Mouse (Mus musculus) embryonic facial prominence, embryonic 11.5 days (tissue): ENCODE measurements around the gene Gm18596. TPM values are rescaled to one million over a fixed set of nuclear protein-coding genes. Genes with fewer than 3 reads are reported as not detected.
"Not testable (repeated sequence)": the region's sequence is repeated elsewhere in the genome, so short reads cannot be mapped to it uniquely, and the experiment has no call there.

Experiments
- ATAC-seq: fragments of 200-750 bp; cut with Nextera tagmentation; replicated peaks from 2 replicates; pipeline ENCODE4 v1.8.0; 2017; ENCODE audit warnings: low read depth; ENCODE audit not compliant: insufficient number of reproducible peaks, low FRiP score, low TSS enrichment
- DNase-seq: peaks from one replicate; pipeline ENCODE4 v3.0.0-alpha.2; 2015; ENCODE audit warnings: low spot score
- H3K27ac ChIP-seq: fragments of 300-500 bp; sonication (generic); replicated peaks from 2 replicates; pipeline ENCODE4 v1.5.1; 2014; ENCODE audit warnings: mild to moderate bottlenecking, low read depth, low read length, control low read depth
- H3K27me3 ChIP-seq: fragments of 300-500 bp; sonication (generic); 2 replicates; pipeline ENCODE4 v1.6.1; 2014; ENCODE audit warnings: mild to moderate bottlenecking, low read length, moderate library complexity, mixed read lengths; ENCODE audit not compliant: control insufficient read depth, insufficient read depth
- H3K36me3 ChIP-seq: fragments of 300-500 bp; sonication (generic); replicated peaks from 2 replicates; pipeline ENCODE4 v1.6.1; 2014; ENCODE audit warnings: low read depth, mild to moderate bottlenecking, low read length, moderate library complexity, mixed read lengths; ENCODE audit not compliant: control insufficient read depth, insufficient read depth
- H3K4me1 ChIP-seq: fragments of 300-500 bp; sonication (generic); 2 replicates; pipeline ENCODE4 v1.6.1; 2014; ENCODE audit warnings: low read length, mixed read lengths; ENCODE audit not compliant: control insufficient read depth, insufficient read depth
- H3K4me2 ChIP-seq: fragments of 300-500 bp; sonication (generic); 2 replicates; pipeline ENCODE4 v1.6.1; 2014; ENCODE audit warnings: low read depth, mild to moderate bottlenecking, control low read depth, low read length, moderate library complexity
- H3K4me3 ChIP-seq: fragments of 300-500 bp; sonication (generic); 2 replicates; pipeline ENCODE4 v1.5.1; 2014; ENCODE audit warnings: low read depth, low read length, control low read depth
- H3K9ac ChIP-seq: fragments of 300-500 bp; sonication (generic); replicated peaks from 2 replicates; pipeline ENCODE4 v1.6.1; 2014; ENCODE audit warnings: mild to moderate bottlenecking, control low read depth, low read length
- H3K9me3 ChIP-seq: fragments of 300-500 bp; sonication (generic); replicated peaks from 2 replicates; pipeline ENCODE4 v1.6.1; 2016; ENCODE audit warnings: mild to moderate bottlenecking, low read length, inconsistent platforms, mixed read lengths; ENCODE audit not compliant: control insufficient read depth
- WGBS: fragments of 180-500 bp; shearing (Covaris S2); extraction: QIAGEN DNeasy Blood & Tissue Kit; methylation state at CpG from one replicate; pipeline ENCODE4 v1.1.7; 2014; 5-methylcytosine and 5-hydroxymethylcytosine counted together
- polyA plus RNA-seq: library from polyadenylated mRNA; unstranded; fragments of >200 nt; fragmentation: Nextera tagmentation; extraction: Ambion mirVana; gene quantifications from 2 replicates; pipeline ENCODE4 v1.2.1, GENCODE M21; 2014

The Gm18596 gene
- polyA plus RNA-seq, 1 experiment from 2014 or later, result not detected

DNA sequence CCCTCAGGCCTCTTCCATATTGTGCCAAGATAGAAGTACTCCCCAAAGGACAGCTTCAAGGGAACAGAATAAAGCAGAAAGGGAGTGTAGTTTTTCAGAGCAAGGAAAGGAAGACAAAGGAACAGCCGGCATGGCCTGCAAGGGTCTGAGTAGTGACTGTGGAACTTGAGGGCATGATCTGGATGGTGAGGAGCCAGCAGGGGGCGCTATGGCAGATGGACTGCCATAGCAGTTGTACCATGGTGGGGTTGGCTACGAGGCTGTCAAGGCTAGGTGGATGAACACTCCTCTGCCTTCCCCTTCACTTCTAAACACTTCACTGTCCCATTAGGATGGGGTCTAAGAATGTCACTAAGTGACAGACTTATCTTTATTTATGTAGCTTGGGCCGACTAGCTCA, 13.2 kb downstream of the Gm18596 start:
- Histone ChIP-seq H3K4me1 (no peaks in the 10 kb centered on the region), H3K27me3 (no peaks in the 10 kb centered on the region), H3K9ac (no peak overlapping the region), H3K9me3 (no peaks in the 10 kb centered on the region), H3K4me2 (no peak overlapping the region), H3K36me3 (no peaks in the 10 kb centered on the region), H3K27ac (no peak overlapping the region), H3K4me3 (no peak overlapping the region)
- DNase-seq, result no peak
- 60% methylated on average over 4 of the region's 4 CpGs for WGBS
- ATAC-seq, result no peak

DNA sequence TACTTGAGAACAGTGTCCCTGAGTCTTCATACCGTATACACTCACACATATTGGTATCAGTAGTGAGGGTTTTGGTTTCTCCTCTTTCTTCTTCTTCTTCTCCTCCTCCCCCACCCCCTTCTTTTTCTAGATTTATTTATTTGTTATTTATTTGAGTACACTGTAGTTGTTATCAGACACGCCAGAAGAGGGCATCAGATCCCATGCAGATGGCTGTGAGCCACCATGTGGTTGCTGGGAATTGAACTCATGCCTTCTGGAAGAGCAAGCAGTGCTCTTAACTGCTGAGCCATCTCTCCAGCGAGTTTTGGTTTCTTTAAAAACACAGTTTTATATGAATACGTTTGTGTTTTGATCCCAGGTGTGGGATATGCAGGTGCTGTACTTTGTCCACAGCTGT, 14.2 kb downstream of the Gm18596 start:
- Histone ChIP-seq H3K4me2 (no peak overlapping the region), H3K27me3 (no peaks in the 10 kb centered on the region), H3K36me3 (no peaks in the 10 kb centered on the region), H3K9ac (no peak overlapping the region), H3K4me1 (no peaks in the 10 kb centered on the region), H3K27ac (no peak overlapping the region), H3K4me3 (no peak overlapping the region), H3K9me3 (no peaks in the 10 kb centered on the region)
- ATAC-seq, result no peak
- WGBS, result 59% methylated on average over 4 of the region's 4 CpGs
- DNase-seq, result no peak

DNA sequence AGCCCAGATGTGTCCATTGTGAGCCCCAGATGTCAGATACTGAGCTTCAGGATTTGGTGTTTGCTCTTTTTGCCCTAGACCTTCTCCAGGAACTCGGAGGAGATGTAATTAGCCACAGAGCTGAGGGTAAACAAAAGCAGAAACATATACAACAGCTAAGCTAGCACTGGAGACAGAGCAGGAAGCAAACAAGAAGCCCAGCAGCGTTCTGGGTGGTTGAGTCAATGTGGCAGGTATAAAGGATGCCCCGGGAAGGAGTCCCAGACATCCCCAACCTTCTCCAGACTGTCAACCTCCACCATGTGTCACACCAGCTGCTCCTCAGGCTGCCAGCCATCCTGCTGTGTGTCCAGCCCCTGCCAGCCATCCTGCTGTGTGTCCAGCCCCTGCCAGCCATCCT, 16.3 kb downstream of the Gm18596 start, which contains the start of gene Gm10100:
Gene Gm10100 (plus strand): TSS at position 301 of the 400 bp plus-strand sequence.
- ATAC-seq (no peak), DNase-seq (no peak)
- H3K4me2 ChIP-seq, result no peak within 1 kb of the TSS
- H3K9me3 ChIP-seq, result no peaks in the 10 kb centered on the region
- H3K9ac ChIP-seq, result no peak within 1 kb of the TSS
- no peak within 1 kb of the TSS for H3K27ac ChIP-seq
- 39% methylated on average over 3 of the region's 3 CpGs for WGBS
- no peaks in the 10 kb centered on the region for H3K27me3 ChIP-seq
- no peaks in the 10 kb centered on the region for H3K4me1 ChIP-seq
- H3K36me3 ChIP-seq, result no peaks in the 10 kb centered on the region
- no peak within 1 kb of the TSS for H3K4me3 ChIP-seq

DNA sequence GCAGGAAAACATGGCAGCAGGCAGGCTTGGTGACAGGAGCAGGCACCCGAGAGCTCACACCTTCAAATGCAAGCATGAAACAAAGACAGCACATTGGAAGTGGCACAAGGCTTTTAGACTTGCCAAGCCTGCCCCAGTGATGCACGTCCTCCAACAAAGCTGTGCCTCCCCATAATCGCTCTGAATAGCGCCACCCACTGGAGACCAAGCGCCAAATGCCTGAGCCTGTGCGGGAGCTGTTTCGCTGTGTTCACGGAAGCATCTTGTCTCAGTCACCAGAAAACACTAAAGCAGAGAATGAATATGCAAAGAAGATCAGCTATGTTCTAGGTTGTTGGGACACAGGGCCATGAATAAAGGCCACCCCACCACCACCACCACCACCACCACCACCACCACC, 17.6 kb downstream of the Gm18596 start:
- no peak overlapping the region for H3K4me3 ChIP-seq
- DNase-seq (no peak), ATAC-seq (no peak)
- no peak overlapping the region for H3K27ac ChIP-seq
- no peak overlapping the region for H3K9ac ChIP-seq
- no peaks in the 10 kb centered on the region for H3K9me3 ChIP-seq
- H3K4me1 ChIP-seq, result no peaks in the 10 kb centered on the region
- 76% methylated on average over 8 of the region's 8 CpGs for WGBS
- H3K27me3 ChIP-seq, result no peaks in the 10 kb centered on the region
- no peaks in the 10 kb centered on the region for H3K36me3 ChIP-seq
- no peak overlapping the region for H3K4me2 ChIP-seq

DNA sequence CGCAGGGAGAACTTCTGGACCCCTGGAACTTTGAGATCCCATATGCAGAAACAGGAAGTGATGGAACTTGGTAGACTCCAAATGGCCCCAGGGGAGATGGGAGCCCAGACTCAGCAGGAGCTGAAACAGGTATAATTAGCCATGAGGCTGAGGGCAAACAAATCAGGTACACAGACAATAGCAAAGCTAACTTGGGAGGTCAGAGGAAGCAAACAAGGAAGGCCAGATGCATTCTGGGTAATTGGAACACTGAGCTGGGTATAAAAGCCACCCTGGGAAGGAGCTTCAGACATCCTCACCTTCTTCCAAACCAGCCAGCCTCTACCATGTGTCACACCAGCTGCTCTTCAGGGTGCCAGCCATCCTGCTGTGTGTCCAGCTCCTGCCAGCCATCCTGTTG, 22.1 kb downstream of the Gm18596 start, which contains the start of gene Krtap12-1:
Gene Krtap12-1 (plus strand): TSS at position 301 of the 400 bp plus-strand sequence.
- not testable (repeated sequence) for H3K9ac ChIP-seq, H3K27ac ChIP-seq, H3K36me3 ChIP-seq, ATAC-seq, H3K4me3 ChIP-seq, H3K9me3 ChIP-seq, H3K27me3 ChIP-seq, H3K4me2 ChIP-seq, H3K4me1 ChIP-seq, DNase-seq
- 81% methylated on average over 1 of the region's 1 CpGs for WGBS

DNA sequence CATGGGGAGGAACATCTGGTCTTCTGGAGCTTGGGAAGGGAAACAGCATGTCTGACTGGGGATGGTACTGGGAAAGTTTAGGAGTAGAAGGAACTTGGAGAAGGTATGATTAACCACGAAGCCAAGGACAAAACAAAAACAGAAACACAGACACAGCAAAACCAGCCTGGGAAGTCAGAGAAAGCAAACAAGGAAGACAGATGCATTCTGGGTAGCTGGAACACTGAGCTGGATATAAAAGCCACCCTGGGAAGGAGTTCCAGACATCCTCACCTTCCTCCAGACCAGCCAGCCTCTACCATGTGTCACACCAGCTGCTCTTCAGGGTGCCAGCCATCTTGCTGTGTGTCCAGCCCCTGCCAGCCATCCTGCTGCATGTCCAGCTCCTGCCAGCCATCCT, 26.9 kb downstream of the Gm18596 start, which contains the start of gene Gm10142:
Gene Gm10142 (plus strand): TSS at position 301 of the 400 bp plus-strand sequence.
- H3K4me3 ChIP-seq, result no peak within 1 kb of the TSS
- H3K4me2 ChIP-seq, result no peak within 1 kb of the TSS
- WGBS, result 93% methylated on average over 1 of the region's 1 CpGs
- DNase-seq, result no peak
- no peaks in the 10 kb centered on the region for H3K36me3 ChIP-seq
- ATAC-seq, result no peak
- H3K4me1 ChIP-seq, result no peaks in the 10 kb centered on the region
- H3K9me3 ChIP-seq, result no peaks in the 10 kb centered on the region
- H3K27ac ChIP-seq, result no peak within 1 kb of the TSS
- H3K27me3 ChIP-seq, result no peaks in the 10 kb centered on the region
- no peak within 1 kb of the TSS for H3K9ac ChIP-seq

DNA sequence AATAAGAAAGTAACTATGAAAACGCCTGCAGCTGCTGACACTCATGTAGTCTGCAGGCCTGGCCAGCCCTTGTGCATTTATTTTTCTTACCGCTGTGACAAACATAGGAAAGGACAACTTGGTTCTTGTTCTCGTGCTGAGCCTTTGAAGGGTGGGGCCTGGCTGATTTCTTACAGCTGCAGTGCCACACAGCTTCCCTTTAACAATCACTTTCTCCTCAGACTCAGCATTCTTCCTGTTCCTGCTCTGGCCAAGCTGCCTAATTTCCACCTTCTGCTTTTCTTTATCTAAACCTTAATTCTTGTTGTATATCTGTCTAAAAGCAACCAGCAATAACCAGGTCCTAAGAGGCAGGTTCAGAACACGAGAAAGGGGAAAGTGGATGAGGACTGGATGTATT, 28.7 kb downstream of the Gm18596 start:
- Histone ChIP-seq H3K4me3 (no peak overlapping the region), H3K9me3 (no peaks in the 10 kb centered on the region), H3K4me1 (no peaks in the 10 kb centered on the region), H3K9ac (no peak overlapping the region), H3K27me3 (no peaks in the 10 kb centered on the region), H3K36me3 (no peaks in the 10 kb centered on the region), H3K4me2 (no peak overlapping the region), H3K27ac (no peak overlapping the region)
- WGBS, result 57% methylated on average over 4 of the region's 4 CpGs
- ATAC-seq (no peak), DNase-seq (no peak)

DNA sequence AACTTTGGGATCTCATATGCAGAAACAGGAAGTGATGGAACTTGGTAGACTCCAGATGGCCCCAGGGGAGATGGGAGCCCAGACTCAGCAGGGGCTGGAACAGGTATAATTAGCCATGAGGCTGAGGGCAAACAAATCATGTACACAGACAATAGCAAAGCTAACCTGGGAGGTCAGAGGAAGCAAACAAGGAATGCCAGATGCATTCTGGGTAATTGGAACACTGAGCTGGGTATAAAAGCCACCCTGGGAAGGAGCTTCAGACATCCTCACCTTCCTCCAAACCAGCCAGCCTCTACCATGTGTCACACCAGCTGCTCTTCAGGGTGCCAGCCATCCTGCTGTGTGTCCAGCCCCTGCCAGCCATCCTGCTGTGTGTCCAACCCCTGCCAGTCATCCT, 31.3 kb downstream of the Gm18596 start, which contains the start of gene Gm10024:
Gene Gm10024 (plus strand): TSS at position 301 of the 400 bp plus-strand sequence.
- H3K27ac ChIP-seq, H3K9ac ChIP-seq, H3K9me3 ChIP-seq, ATAC-seq, H3K36me3 ChIP-seq, DNase-seq, H3K4me3 ChIP-seq, H3K4me1 ChIP-seq, H3K27me3 ChIP-seq, H3K4me2 ChIP-seq: not testable (repeated sequence)
